Mouse (Mus musculus): ENCODE measurements around the gene Tsen54.
A peak's percentile ranks its signal among the peaks of the same experiment; 100 is the strongest.

The Tsen54 gene

GRCm38 (mm10) chr11:115814605-115815450 lies at the start of gene Tsen54:
TSS of gene Tsen54 (plus strand) at chr11:115814724.
- DNase-seq (ENCODE audit: low spot score), result peak; percentile 88

DNA sequence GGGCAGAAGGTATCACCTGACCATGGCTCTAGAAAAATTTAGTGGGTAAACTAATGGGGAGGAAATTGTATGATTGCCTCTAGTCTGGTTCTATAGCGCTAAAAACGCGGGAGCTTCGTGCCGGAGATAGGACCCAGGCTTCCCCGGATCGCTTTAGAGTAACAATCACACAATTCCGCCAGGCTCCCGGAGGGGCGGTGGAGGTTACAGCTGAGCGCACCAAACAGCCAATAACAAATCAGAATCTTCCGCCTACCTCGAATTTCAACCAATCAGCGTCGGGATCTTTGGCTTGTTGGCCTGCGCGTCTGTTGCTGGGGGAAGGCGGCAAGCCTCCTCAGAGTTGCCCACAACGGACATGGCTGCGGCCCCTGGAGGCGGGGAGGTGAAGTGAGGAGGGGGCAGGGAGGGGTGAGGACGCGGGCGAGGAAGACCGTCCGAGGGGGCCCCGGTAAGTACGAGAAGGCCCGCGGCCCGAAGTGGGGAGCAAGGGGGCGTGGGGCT lies 49.4 kb upstream of the Tsen54 start, which contains the start of gene Tmem94:
Gene Tmem94 (plus strand): TSS at position 331 of the 504 bp plus-strand sequence.
- peak; percentile 100 for DNase-seq (ENCODE audit: low spot score)

DNA sequence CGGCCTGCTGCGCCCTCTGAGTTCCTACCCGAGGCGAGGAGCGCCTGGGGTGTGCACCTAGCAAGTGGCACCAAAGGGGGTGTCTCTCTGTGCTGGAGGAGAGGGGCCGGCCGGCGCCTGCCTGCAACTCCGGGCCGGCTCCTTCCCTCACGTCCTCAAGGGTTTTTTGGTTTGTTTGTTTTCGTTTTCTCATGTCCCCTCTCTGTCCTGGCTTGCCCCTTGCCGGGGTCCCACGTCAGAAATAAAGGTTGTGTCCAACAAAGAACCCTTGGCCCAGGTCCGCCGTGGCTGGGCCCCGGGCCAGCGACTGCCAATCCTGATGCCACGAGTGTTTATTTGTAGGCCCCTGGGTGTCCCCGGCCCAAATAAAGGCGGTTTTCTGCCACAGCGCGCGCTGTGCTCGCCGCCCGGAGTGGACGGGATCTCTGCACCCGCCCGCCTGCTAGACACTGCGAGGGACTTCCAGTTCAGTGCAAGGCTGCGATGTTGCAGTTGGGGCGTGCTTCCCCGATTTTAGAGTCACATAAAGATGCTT lies 48.9 kb upstream of the Tsen54 start:
- DNase-seq (ENCODE audit: low spot score), result peak; percentile 53

GRCm38 (mm10) chr11:115766356-115766943 lies 48.1 kb upstream of the Tsen54 start:
- no peak for DNase-seq (ENCODE audit: low spot score)

GRCm38 (mm10) chr11:115766981-115767380 lies 47.5 kb upstream of the Tsen54 start:
- DNase-seq (ENCODE audit: low spot score), result no peak

DNA sequence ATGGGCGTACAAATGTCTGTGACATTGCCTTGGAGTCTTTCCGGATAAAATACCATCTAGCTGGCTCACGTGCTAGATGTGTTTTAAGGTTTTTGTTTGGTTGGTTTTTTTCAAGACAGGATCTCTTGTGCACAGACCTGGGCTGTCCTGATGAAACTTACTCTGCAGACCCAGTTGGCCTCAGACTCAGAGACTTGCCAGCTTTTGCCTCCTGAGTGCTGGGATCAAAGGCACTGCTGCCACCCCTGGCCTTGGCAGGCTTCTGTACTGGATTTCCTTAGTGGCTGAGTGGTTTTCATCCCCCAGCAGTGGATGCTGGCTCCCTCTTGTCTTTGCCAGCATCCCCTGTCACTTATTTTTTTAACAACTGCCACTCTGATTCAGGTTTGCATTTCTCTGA lies 45.6 kb upstream of the Tsen54 start:
- no peak for DNase-seq (ENCODE audit: low spot score)

DNA sequence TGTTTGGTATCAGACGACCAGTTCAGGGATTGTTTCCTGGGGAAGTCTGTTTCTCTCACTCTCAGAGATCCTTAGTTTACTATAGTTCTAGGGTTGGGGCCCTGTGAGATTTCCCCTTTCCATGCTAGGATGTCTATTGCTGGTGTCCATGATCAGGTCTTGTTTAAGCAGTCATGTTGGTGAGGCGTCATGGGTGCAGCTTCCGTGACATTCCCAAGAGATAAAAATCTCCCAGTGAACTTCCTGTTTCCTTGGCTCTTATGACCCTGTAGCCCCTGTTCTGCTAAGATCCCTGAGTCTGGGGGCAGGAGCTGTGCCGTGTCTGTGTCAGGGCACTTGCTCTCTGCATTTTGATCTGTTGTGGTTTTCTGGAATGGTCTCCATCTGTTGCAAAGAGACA lies 39.9 kb upstream of the Tsen54 start:
- DNase-seq (ENCODE audit: low spot score), result no peak

DNA sequence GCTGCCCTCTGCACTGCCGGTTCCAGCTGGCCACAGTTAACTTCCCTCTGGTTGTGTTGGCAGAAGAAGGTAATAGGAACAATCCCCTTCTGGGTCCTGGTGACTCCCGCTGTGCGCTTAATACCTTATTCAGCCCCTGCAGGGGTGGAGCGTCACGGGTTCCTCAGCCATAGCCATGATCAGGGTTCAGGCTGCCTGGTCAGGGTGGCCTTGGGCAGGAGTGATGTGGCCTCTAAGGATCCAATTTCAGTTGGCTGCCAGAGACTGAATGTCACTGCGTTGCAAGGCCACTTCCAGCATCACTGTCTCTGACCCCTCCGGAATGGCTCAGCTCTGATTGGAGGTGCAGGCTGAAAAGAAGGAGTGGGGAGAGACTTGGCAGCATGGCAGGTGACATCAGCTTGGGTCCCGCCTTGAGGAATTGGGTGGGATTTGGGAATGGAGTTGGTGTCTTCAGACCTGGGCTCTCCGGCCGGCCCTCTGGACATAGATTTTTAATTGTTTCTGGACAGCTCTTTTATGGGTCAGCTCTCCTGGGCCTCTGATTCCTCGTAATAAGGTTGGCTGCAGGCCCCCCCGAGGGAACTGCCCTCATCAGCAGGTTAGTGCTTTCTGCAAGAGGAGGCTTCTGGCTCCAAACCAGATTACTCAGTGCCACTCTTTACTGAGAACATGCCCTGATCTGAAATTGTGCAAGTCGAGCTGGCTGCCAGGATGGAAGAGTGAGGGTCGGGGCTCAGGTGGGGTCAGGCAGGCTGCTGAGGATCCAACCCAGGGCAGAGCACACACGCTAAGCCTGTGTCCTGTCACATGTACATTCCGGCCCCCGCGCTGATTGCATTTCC lies 38.5 kb upstream of the Tsen54 start:
- no peak for DNase-seq (ENCODE audit: low spot score)

GRCm38 (mm10) chr11:115776954-115777353 lies 37.6 kb upstream of the Tsen54 start:
- DNase-seq (ENCODE audit: low spot score), result no peak

DNA sequence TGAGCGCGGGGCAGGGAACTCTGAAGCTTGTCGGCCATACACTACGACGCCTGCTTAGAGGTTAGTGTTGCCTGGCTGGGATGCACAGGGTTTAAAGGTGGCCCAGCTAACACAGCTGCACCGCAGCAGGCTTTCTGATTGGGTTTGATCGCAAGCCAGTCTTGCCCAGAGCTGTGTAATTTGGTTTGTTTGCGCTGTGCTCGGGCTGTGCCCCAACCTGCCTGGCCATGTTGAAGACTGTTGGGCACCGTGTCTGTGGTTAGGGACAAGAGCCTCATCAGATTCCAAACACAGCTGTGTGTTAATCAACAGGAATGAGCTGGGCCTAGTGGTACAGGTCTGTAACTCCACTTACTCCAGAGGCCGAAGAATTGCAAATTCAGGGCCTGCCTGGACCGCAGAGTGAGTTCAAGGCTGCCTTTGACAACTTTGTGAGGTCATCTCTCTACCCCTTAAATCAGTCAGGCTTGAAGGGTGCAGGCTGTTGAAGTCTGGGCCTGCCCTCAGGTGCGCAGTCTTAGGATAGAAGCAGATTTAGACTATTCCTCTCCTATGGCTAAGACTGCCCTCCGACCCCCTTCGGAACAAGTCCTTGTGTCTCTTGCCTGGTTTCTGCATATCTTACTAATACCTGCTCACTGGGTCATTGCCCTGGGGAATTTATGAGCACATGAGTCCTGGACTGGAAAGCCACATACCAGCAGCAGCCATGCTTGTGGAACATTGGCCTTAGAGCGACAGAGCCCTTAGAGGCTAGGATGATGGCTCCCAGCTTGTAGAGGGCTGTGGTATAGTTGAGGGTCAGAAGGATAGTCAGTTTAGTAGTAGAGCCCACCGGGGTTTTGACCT lies 36.8 kb upstream of the Tsen54 start:
- DNase-seq (ENCODE audit: low spot score), result no peak

DNA sequence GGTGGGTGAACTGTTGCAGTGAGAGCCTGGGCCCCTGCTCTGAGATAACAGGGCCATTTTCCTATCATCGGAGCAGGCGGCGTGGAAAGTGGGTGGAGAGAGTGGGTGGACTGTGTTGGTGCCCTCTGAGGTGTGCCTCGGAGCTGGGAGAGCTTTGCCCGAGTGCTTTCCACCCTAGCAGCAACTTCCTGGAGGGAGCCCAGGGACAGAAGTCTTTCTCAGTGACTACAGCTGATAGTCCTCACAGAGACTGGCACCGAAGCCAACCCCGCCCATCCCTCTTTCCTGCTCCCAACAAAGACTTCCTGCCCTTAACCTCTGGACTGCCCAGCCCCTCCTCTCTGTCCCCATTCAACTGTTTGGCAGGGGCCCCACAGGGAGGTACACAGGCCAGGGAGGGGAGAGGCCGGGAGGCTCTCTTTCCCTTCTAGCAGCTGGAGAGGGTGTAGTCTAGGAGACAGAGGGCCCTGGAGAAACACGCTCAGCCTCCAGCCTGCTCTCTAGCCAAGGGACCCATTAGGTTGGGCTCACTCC lies 35.4 kb upstream of the Tsen54 start:
- DNase-seq (ENCODE audit: low spot score), result peak; percentile 69

GRCm38 (mm10) chr11:115780141-115781070 lies 34.1 kb upstream of the Tsen54 start:
- DNase-seq (ENCODE audit: low spot score), result peak; percentile 69

DNA sequence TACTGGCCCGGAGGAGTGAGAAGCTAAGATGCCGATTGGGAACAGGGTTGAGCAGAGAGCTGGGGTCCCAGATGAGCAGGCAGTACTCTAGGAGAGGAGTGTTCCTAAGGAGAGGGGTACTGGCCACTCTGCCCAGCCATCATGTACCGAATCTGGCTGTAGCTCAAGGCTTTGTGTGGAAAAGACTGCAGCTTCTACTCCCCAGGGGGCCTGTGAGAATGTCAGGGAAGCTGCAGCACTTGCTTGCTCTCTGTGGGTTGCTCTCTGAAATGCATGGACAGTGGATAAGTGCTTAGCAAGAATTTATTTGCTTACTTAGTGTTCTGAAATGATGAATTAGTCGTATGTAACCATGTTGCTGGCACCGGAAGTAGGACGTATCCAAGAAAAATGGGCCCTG lies 28.1 kb upstream of the Tsen54 start:
- DNase-seq (ENCODE audit: low spot score), result no peak

- no peak for DNase-seq (ENCODE audit: low spot score)
Measured at GRCm38 (mm10) chr11:115789787-115790186, 24.7 kb upstream of the Tsen54 start.

- DNase-seq (ENCODE audit: low spot score), result no peak
Measured at GRCm38 (mm10) chr11:115791919-115792318, 22.6 kb upstream of the Tsen54 start.

DNA sequence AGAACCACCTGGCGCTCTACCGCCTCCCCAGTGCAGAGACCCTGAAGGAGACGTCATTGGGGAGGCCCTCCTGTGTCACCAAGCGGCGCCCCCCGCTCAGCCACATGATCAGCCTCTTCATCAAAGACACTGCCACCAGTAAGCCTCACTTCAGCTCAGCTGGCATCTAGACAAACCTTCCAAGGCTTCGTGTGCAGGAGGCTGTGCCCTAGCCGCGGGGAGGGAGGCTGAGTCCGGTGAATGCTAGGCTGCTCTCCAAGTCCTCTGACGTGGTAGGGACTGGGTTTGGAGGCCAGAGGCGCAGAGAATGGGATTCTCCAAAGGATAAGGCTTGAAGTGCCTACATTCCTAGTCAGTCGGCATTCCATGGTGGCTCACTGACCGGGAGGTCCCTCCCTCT lies 22.2 kb upstream of the Tsen54 start:
- DNase-seq (ENCODE audit: low spot score), result no peak

GRCm38 (mm10) chr11:115796898-115797297 lies 17.6 kb upstream of the Tsen54 start:
- DNase-seq (ENCODE audit: low spot score), result no peak

DNA sequence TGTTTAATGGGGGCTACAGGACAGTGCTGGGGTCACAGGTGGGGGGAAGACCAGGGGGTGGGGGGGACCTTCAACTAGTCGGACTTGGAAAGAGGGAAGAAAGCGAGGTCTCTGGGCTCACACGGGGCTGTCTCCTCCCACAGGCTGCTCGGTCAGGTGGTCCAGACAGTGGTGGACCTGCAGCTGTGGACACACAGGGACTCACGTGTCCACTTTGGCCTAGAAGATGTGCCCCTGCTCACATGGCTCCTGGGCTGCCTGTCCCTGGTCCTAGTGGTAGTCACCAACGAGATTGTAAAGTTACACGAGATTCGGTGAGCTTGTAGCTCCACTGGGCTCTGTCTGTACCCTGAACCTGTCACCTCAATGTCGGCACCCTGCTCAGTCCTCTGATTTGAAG lies 16.9 kb upstream of the Tsen54 start:
- DNase-seq (ENCODE audit: low spot score), result no peak

DNA sequence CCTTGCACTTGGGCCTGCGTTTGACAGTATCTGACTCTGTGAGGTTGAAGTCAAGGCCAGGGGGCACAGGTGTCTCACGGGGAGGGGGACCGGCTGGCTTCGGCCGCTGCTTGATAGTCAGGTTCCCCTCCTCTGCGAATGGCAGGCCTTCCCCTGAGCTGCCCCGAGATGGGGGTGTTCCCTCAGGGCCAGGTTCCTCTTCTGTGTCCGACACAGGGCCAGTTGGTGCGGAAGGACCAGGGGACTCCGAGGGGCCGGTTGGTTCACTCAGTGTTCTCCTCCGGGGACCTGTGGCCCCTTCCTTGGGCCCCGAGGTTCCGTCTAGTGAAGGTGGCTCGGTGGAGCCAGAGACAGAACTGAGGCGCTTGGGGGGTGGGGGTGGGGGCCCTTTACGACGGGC lies 13.5 kb upstream of the Tsen54 start:
- no peak for DNase-seq (ENCODE audit: low spot score)
